Mouse (Mus musculus) bone marrow, adult 2 months (tissue): ENCODE data around the gene Ptprg.

Experiments
- CTCF ChIP-seq: fragments of 200-500 bp; IDR thresholded peaks from 2 replicates; pipeline ENCODE4 v1.5.1; 2011; ENCODE audit warnings: low read length, control low read depth; ENCODE audit not compliant: control insufficient read depth, insufficient read depth
- POLR2A ChIP-seq: fragments of 200-500 bp; IDR thresholded peaks from 2 replicates; pipeline ENCODE4 v1.6.1; 2011; ENCODE audit warnings: low read depth, mild to moderate bottlenecking, control low read depth, low read length, borderline replicate concordance; ENCODE audit not compliant: control insufficient read depth

GRCm38 (mm10) chr14:11684104-11684503, 130.8 kb downstream of the Ptprg start:
- no peak for TF ChIP-seq POLR2A
- no peak for TF ChIP-seq CTCF
